Mouse (Mus musculus): ENCODE measurements around the gene Khdc1a. TPM values are rescaled to one million over a fixed set of nuclear protein-coding genes. Genes with fewer than 3 reads are reported as not detected.

The Khdc1a gene
- polyA plus RNA-seq (2012) = not detected in 2 replicates

GRCm38 (mm10) chr1:21349341-21349740 lies at the start of gene Khdc1a:
TSS of gene Khdc1a (plus strand) at chr1:21349641.
- no peak for TF ChIP-seq GATA1 (IDR thresholded peaks at IDR 0.05; ENCODE audit: low read length)

DNA sequence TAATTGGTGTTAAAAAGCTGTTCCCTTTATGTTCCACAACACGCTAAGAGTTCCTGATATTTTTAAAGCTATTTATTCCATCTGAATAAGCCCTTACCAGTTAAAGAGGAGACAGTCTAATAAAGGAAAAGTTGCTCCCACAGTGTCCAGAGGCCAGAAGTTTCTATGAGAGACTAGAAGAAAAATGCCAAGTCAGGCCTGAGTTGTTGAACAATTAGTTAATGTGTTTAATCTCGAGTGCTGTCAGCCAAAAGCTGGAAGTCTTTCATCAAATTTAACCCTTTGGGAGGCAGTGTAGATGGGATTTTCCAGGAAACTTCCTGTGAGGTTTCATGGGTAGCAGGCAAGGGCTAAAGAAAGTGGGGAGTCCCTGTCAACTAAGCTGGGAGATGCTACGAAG lies 49.6 kb upstream of the Khdc1a start:
- TF ChIP-seq GATA1 (IDR thresholded peaks at IDR 0.05; ENCODE audit: low read length) = no peak

DNA sequence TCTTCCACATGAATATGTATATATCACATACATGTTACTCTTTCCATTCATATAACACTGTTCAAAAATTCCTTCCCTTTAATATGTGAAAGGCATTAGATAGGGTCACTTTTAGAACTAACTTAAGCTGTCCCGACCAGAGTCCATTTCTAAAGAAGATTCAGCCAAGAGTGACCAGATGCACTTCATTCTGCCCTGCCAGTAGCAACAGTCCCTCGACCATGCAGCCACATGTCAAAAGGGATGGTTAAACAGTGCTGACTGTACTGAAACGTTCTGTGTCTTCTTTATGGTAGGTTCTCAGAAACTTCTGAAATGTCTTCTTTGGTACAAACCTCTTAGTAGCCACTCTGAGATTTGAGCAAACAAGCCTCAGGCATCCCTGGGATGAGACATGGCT lies 47.8 kb upstream of the Khdc1a start:
- no peak for TF ChIP-seq GATA1 (IDR thresholded peaks at IDR 0.05; ENCODE audit: low read length)

GRCm38 (mm10) chr1:21304174-21304573 lies 45.3 kb upstream of the Khdc1a start:
- TF ChIP-seq GATA1 (IDR thresholded peaks at IDR 0.05; ENCODE audit: low read length) = no peak

GRCm38 (mm10) chr1:21304646-21305045 lies 44.8 kb upstream of the Khdc1a start:
- TF ChIP-seq GATA1 (IDR thresholded peaks at IDR 0.05; ENCODE audit: low read length) = no peak

- no peak for TF ChIP-seq GATA1 (IDR thresholded peaks at IDR 0.05; ENCODE audit: low read length)
Measured at GRCm38 (mm10) chr1:21305443-21305842, 44.0 kb upstream of the Khdc1a start.

- no peak for TF ChIP-seq GATA1 (IDR thresholded peaks at IDR 0.05; ENCODE audit: low read length)
Measured at GRCm38 (mm10) chr1:21314336-21314735, 35.1 kb upstream of the Khdc1a start.

GRCm38 (mm10) chr1:21315756-21316155 lies 33.7 kb upstream of the Khdc1a start:
- TF ChIP-seq GATA1 (IDR thresholded peaks at IDR 0.05; ENCODE audit: low read length) = no peak

GRCm38 (mm10) chr1:21316305-21316704 lies 33.1 kb upstream of the Khdc1a start:
- TF ChIP-seq GATA1 (IDR thresholded peaks at IDR 0.05; ENCODE audit: low read length) = no peak

- TF ChIP-seq GATA1 (IDR thresholded peaks at IDR 0.05; ENCODE audit: low read length) = no peak
Measured at GRCm38 (mm10) chr1:21318202-21318601, 31.2 kb upstream of the Khdc1a start.

GRCm38 (mm10) chr1:21321656-21322055 lies 27.8 kb upstream of the Khdc1a start:
- TF ChIP-seq GATA1 (IDR thresholded peaks at IDR 0.05; ENCODE audit: low read length) = no peak

GRCm38 (mm10) chr1:21323996-21324574 lies 25.4 kb upstream of the Khdc1a start:
- TF ChIP-seq GATA1 (IDR thresholded peaks at IDR 0.05; ENCODE audit: low read length) = no peak

DNA sequence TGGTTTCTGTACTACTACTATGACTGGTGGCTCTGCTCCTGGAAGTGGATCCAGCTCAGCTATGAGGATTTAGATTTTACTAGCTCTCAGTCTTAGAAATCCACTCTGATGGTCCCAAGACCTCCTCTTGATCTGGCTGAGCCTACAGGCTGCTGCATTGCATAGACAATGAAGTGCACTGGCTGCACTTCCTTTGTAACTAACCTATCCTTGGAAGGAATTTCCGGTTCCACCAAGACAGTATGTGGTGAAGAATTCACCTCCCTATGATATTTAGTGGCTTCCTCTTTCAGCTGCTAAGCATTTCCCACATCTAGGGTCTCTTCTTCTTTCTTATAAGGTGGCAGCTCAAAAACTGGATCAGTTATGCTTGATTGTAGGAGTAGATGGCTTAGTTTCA lies 24.8 kb upstream of the Khdc1a start:
- no peak for TF ChIP-seq GATA1 (IDR thresholded peaks at IDR 0.05; ENCODE audit: low read length)

DNA sequence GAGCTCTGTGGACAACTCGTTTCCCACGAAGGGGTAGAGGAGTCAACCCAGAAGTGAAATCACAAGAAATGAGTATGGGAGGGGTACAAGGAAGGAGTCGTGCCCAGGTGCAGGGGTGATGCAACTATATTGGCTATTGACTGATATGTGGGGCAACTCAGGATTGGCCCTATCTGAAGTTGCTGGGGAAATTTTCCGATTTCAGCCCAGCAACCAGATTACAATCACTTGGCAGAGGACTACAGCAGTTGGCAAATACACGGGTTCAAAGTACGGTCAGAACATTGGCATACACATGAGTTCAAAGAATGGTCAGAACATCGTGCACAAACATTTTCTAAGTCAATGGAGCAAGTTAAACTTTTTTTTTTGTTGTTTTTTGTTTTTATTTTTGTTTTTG lies 22.7 kb upstream of the Khdc1a start:
- no peak for TF ChIP-seq GATA1 (IDR thresholded peaks at IDR 0.05; ENCODE audit: low read length)

DNA sequence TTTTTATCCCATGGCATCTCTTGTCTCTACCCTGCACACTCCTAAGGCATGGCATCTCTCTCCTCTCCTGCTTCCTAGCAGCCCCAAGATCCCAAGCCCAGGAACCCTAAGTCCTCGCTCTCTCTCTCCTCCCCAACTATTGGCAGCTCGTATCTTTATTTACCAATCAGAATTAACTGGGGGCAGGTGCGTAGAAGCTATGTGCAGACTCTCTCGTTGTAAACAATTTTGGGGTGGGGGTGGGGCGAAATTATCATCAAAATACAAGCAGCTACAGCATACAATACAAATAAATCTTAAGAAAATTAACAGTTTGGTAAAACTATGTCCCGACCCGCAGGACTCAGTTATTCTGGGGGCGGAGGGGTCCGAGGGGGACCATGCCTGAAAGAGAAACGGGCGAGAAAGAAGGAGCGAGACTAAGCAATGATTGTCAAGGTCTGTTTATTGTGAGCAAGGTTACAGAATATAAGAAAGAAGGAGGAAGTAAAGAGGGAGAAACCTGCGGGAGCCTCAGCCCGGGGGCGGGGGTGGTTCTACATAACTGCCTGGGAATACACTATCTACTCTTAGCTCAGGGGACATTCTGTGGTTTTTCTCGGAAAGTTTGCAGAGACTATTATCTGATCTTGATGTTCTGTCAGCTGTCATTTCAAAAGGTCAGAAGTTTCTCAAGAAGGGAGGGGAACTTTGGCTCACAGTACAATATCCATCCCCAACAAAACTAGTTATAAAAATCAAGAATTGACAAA lies 16.0 kb upstream of the Khdc1a start:
- peak; percentile 14 for TF ChIP-seq GATA1 (IDR thresholded peaks at IDR 0.05; ENCODE audit: low read length)

- no peak for TF ChIP-seq GATA1 (IDR thresholded peaks at IDR 0.05; ENCODE audit: low read length)
Measured at GRCm38 (mm10) chr1:21335836-21336235, 13.6 kb upstream of the Khdc1a start.

- TF ChIP-seq GATA1 (IDR thresholded peaks at IDR 0.05; ENCODE audit: low read length) = no peak
Measured at GRCm38 (mm10) chr1:21340745-21341144, 8.7 kb upstream of the Khdc1a start.

Measured in G1E-ER4 (cell line).